Comparison of ENCODE assay signal across 9 mouse cellular contexts in genomic region chr13:73936938-73937320, GRCm38 (mm10). TPM values are rescaled to one million over a fixed set of nuclear protein-coding genes. Genes with fewer than 3 reads are reported as not detected.
DNase-seq lines count a peak whose midpoint lies in the region; ATAC-seq and TF ChIP-seq lines count a peak whose summit lies in the region.
"Had no signal": no experiment of that assay in that cellular context is flagged by ENCODE, and none has a peak within 500 bp of the region (broad histone marks: within the 10 kb centered on the region; RNA-seq: fewer than 3 reads in every experiment).

No protein-coding gene starts in this region.

- peak; percentile 19; the same call in 1 of the 2 replicates for ATAC-seq in hindbrain, embryonic 16.5 days
- no peak for ATAC-seq in midbrain, postnatal 0 days (ENCODE audit: low FRiP score)

- H3K4me1 ChIP-seq in lung, adult 2 months (ENCODE audit: control insufficient read depth, insufficient read depth, low read length), result peaks cover 3% of the 10 kb centered on the region; the same call in 1 of the 2 replicates
- peaks cover 2% of the 10 kb centered on the region; the same call in 1 of the 2 replicates for H3K4me1 ChIP-seq in cortical plate, adult 2 months (ENCODE audit: control insufficient read depth, insufficient read depth, low read length)
- peaks cover 11% of the 10 kb centered on the region for H3K4me1 ChIP-seq in hindbrain, embryonic 16.5 days (ENCODE audit: control insufficient read depth, insufficient read depth, low read depth, low read length)
- no peaks in the 10 kb centered on the region; the same call in 1 of the 2 replicates for H3K4me1 ChIP-seq in midbrain, postnatal 0 days (ENCODE audit: insufficient read depth, low read length)

- no peak overlapping the region for H3K27ac ChIP-seq in cortical plate, adult 2 months (ENCODE audit: insufficient read depth, low read length)
- no peak overlapping the region for H3K27ac ChIP-seq in hindbrain, embryonic 16.5 days (ENCODE audit: low read depth, low read length)
- no peak overlapping the region for H3K27ac ChIP-seq in midbrain, postnatal 0 days (ENCODE audit: low read depth, low read length)

- peak overlapping the region; percentile 79 for H3K4me2 ChIP-seq in hindbrain, embryonic 16.5 days (ENCODE audit: low read length)
- H3K4me2 ChIP-seq in midbrain, postnatal 0 days (ENCODE audit: low read depth, low read length, poor library complexity, severe bottlenecking), result peak overlapping the region; percentile 83

- no peaks in the 10 kb centered on the region for H3K27me3 ChIP-seq in hindbrain, embryonic 16.5 days (replicated peaks; ENCODE audit: control insufficient read depth, insufficient read depth, low read length)
- H3K27me3 ChIP-seq in midbrain, postnatal 0 days (ENCODE audit: insufficient read depth, low read length), result no peaks in the 10 kb centered on the region

- no peak for DNase-seq in lung, adult 2 months
- no peak for DNase-seq in lung, adult 18-20 months
- DNase-seq in midbrain, postnatal 0 days (ENCODE audit: low spot score), result no peak
- DNase-seq in urinary bladder, postnatal 4 days (ENCODE audit: low spot score in 2 of 2), result no peak
- no peak for DNase-seq in cerebellum, postnatal 14 days
- no peak for DNase-seq in frontal cortex, postnatal 14 days (ENCODE audit: low spot score in 2 of 2)

- peak overlapping the region; percentile 85 for H3K9ac ChIP-seq in hindbrain, embryonic 16.5 days (ENCODE audit: low read depth, low read length)
- peak overlapping the region; percentile 30 for H3K9ac ChIP-seq in midbrain, postnatal 0 days (replicated peaks; ENCODE audit: low read length, poor library complexity, severe bottlenecking)

- H3K36me3 ChIP-seq in hindbrain, embryonic 16.5 days (ENCODE audit: control insufficient read depth, insufficient read depth, low read length), result peaks cover 9% of the 10 kb centered on the region
- peaks cover 15% of the 10 kb centered on the region for H3K36me3 ChIP-seq in midbrain, postnatal 0 days (ENCODE audit: insufficient read depth, low read length)

- TF ChIP-seq POLR2A in lung, adult 2 months (IDR thresholded peaks at IDR 0.05; ENCODE audit: borderline replicate concordance, extremely low read depth, low read depth, low read length), result no peak
- no peak for TF ChIP-seq POLR2A in cortical plate, adult 2 months (IDR thresholded peaks at IDR 0.05; ENCODE audit: extremely low read depth, insufficient read depth, low read length)

- H3K4me3 ChIP-seq in lung, adult 2 months (replicated peaks; ENCODE audit: extremely low read depth, low read depth, low read length), result peak overlapping the region; percentile 93
- peak overlapping the region; percentile 76; the same call in 1 of the 2 replicates for H3K4me3 ChIP-seq in cortical plate, adult 2 months (ENCODE audit: insufficient read depth, low read length)
- peak overlapping the region; percentile 88 for H3K4me3 ChIP-seq in hindbrain, embryonic 16.5 days (ENCODE audit: low read length)
- peak overlapping the region; percentile 70 for H3K4me3 ChIP-seq in midbrain, postnatal 0 days (ENCODE audit: low read depth, low read length)

- no peak for TF ChIP-seq CTCF in lung, adult 2 months (IDR thresholded peaks at IDR 0.05; ENCODE audit: insufficient read depth, low read length)
- TF ChIP-seq CTCF in cortical plate, adult 2 months (IDR thresholded peaks at IDR 0.05; ENCODE audit: extremely low read depth, insufficient read depth, low read length), result no peak
- TF ChIP-seq CTCF in midbrain, postnatal 0 days (IDR thresholded peaks at IDR 0.05), result no peak

- no peaks in the 10 kb centered on the region for H3K9me3 ChIP-seq in hindbrain, embryonic 16.5 days (ENCODE audit: control insufficient read depth, low read length)
- no peaks in the 10 kb centered on the region for H3K9me3 ChIP-seq in midbrain, postnatal 0 days (ENCODE audit: low read length)

- 10% methylated on average over 5 of the region's 5 CpGs for WGBS in lung, adult 2 months
- 15% methylated on average over 5 of the region's 5 CpGs for WGBS in hindbrain, embryonic 16.5 days
- WGBS in midbrain, postnatal 0 days, result 14% methylated on average over 5 of the region's 5 CpGs

RNA-seq across cellular contexts. Expression of gene Trip13, which starts 0.7 kb away (rescaled TPM):
- polyA plus RNA-seq in lung, adult 2 months (2012; rRNA removed), result 0.26 and 0.34 TPM in 2 replicates
- 0.85 and 1.1 TPM in 2 replicates for polyA plus RNA-seq in cortical plate, adult 2 months (2012; rRNA removed)
- 11.5 and 12.2 TPM in 2 replicates for polyA plus RNA-seq in hindbrain, embryonic 16.5 days (2015; fragmentation: Nextera tagmentation; extraction: Ambion mirVana)
- 2.5 and 5.5 TPM in 2 replicates for total RNA-seq in midbrain, postnatal 0 days (2014; rRNA removed)
- polyA plus RNA-seq in midbrain, postnatal 0 days (2015; fragmentation: Nextera tagmentation; extraction: Ambion mirVana), result 8.2 and 9.5 TPM in 2 replicates

RNA-seq across cellular contexts. Expression of gene Brd9, which starts 0.7 kb away (rescaled TPM):
- 24.3 and 36.3 TPM in 2 replicates for polyA plus RNA-seq in lung, adult 2 months (2012; rRNA removed)
- 138 and 169 TPM in 2 replicates for polyA plus RNA-seq in cortical plate, adult 2 months (2012; rRNA removed)
- 78.4 and 86.8 TPM in 2 replicates for polyA plus RNA-seq in hindbrain, embryonic 16.5 days (2015; fragmentation: Nextera tagmentation; extraction: Ambion mirVana)
- 84.1 and 111 TPM in 2 replicates for total RNA-seq in midbrain, postnatal 0 days (2014; rRNA removed)
- 86.1 and 90.5 TPM in 2 replicates for polyA plus RNA-seq in midbrain, postnatal 0 days (2015; fragmentation: Nextera tagmentation; extraction: Ambion mirVana)

RNA-seq across cellular contexts. Expression of gene Zdhhc11, which starts 26.7 kb away (rescaled TPM):
- polyA plus RNA-seq in lung, adult 2 months (2012; rRNA removed), result not detected in 2 replicates
- not detected in 2 replicates for polyA plus RNA-seq in cortical plate, adult 2 months (2012; rRNA removed)
- not detected in 2 replicates for polyA plus RNA-seq in hindbrain, embryonic 16.5 days (2015; fragmentation: Nextera tagmentation; extraction: Ambion mirVana)
- not detected in 2 replicates for total RNA-seq in midbrain, postnatal 0 days (2014; rRNA removed)
- polyA plus RNA-seq in midbrain, postnatal 0 days (2015; fragmentation: Nextera tagmentation; extraction: Ambion mirVana), result not detected in 2 replicates
- total RNA-seq: hematopoietic stem cell, adult 5-6 weeks had no signal
